Mouse (Mus musculus) CH12.LX (cell line): Measurements from ENCODE around the gene Mfap2. TPM values are rescaled to one million over a fixed set of nuclear protein-coding genes. Genes with fewer than 3 reads are reported as not detected.

Source experiments
- DNase-seq: peaks from one replicate; pipeline ENCODE4 v3.0.0-alpha.2; 2013; ENCODE audit errors: extremely low read depth
- H3K27ac ChIP-seq: 2 replicates; pipeline ENCODE4 v1.5.1; 2012; ENCODE audit warnings: low read depth, mild to moderate bottlenecking, control low read depth, moderate library complexity; ENCODE audit not compliant: insufficient read depth
- H3K27me3 ChIP-seq: replicated peaks from 2 replicates; pipeline ENCODE3; 2012; ENCODE audit warnings: inconsistent platforms
- H3K36me3 ChIP-seq, 2 experiments: replicated peaks in 1 of 2; 2 replicates each; pipeline versions ENCODE3 to v1.6.1; 2012; ENCODE audit warnings: inconsistent platforms in 1 of 2, low read length in 1 of 2, mild to moderate bottlenecking in 1 of 2, mixed read lengths in 1 of 2, moderate library complexity in 1 of 2; ENCODE audit not compliant: control insufficient read depth in 1 of 2, insufficient read depth in 1 of 2
- H3K4me1 ChIP-seq, 2 experiments: 2 replicates each; pipeline ENCODE4 v1.6.1; 2012; ENCODE audit warnings: inconsistent platforms in 1 of 2, moderate library complexity in 1 of 2; ENCODE audit not compliant: insufficient read depth in 2 of 2, control insufficient read depth in 1 of 2
- H3K4me2 ChIP-seq: 2 replicates; pipeline ENCODE4 v1.6.1; 2012; ENCODE audit warnings: low read depth, mild to moderate bottlenecking, control low read depth; ENCODE audit not compliant: poor library complexity, insufficient read depth, severe bottlenecking
- H3K4me3 ChIP-seq, 3 experiments: fragments of 150-350 bp in 1 of 3; sonication (generic) in 1 of 3; replicated peaks in 1 of 3; 2 replicates each; pipeline versions ENCODE3 to v1.5.1; 2011 to 2012; ENCODE audit warnings: low read depth in 2 of 3, low read length in 2 of 3, mild to moderate bottlenecking in 2 of 3, moderate library complexity in 2 of 3, control low read depth in 1 of 3, improper control_type of control experiment in 1 of 3, inconsistent platforms in 1 of 3, mixed read lengths in 1 of 3; ENCODE audit not compliant: poor library complexity in 1 of 3
- H3K79me2 ChIP-seq: replicated peaks from 2 replicates; pipeline ENCODE4 v1.6.1; 2012; ENCODE audit warnings: mild to moderate bottlenecking, moderate library complexity; ENCODE audit not compliant: control insufficient read depth, poor library complexity, insufficient read depth, severe bottlenecking; ENCODE audit errors: extremely low read depth
- H3K9ac ChIP-seq: 2 replicates; pipeline ENCODE4 v1.6.1; 2012; ENCODE audit warnings: low read depth, mild to moderate bottlenecking, control low read depth, moderate library complexity; ENCODE audit not compliant: insufficient read depth
- H3K9me3 ChIP-seq: replicated peaks from 2 replicates; pipeline ENCODE3; 2012; ENCODE audit warnings: low read length, inconsistent platforms, mixed read lengths
- BHLHE40 ChIP-seq: IDR thresholded peaks from 2 replicates; pipeline ENCODE4 v1.6.1; 2011; ENCODE audit warnings: mild to moderate bottlenecking, low read depth, low read length, improper control_type of control experiment
- CTCF ChIP-seq, 2 experiments: IDR thresholded peaks in 1 of 2; conservative IDR thresholded peaks in 1 of 2; 2 replicates each; pipeline ENCODE4 v1.5.1; 2011 to 2012; ENCODE audit warnings: low read depth in 2 of 2, low read length in 2 of 2, improper control_type of control experiment in 1 of 2, inconsistent platforms in 1 of 2, mild to moderate bottlenecking in 1 of 2, moderate library complexity in 1 of 2
- ELF1 ChIP-seq: IDR thresholded peaks from 2 replicates; pipeline ENCODE4 v1.6.1; 2014; ENCODE audit warnings: low read depth, mild to moderate bottlenecking, inconsistent platforms, low read length, improper control_type of control experiment
- EP300 ChIP-seq: IDR thresholded peaks from 2 replicates; pipeline ENCODE4 v1.6.1; 2011; ENCODE audit warnings: low read length, improper control_type of control experiment
- ETS1 ChIP-seq: conservative IDR thresholded peaks from 2 replicates; pipeline ENCODE4 v1.6.1; 2012; ENCODE audit warnings: low read depth, mild to moderate bottlenecking, inconsistent platforms, low read length, improper control_type of control experiment, moderate library complexity
- GABPA ChIP-seq: IDR thresholded peaks from 2 replicates; pipeline ENCODE4 v1.6.1; 2012; ENCODE audit warnings: low read depth, low read length, improper control_type of control experiment, inconsistent platforms; ENCODE audit not compliant: insufficient replicate concordance
- HCFC1 ChIP-seq: IDR thresholded peaks from 2 replicates; pipeline ENCODE4 v1.6.1; 2012; ENCODE audit warnings: low read depth, mild to moderate bottlenecking, inconsistent platforms, low read length, improper control_type of control experiment
- IRF4 ChIP-seq: IDR thresholded peaks from 2 replicates; pipeline ENCODE4 v1.6.1; 2014; ENCODE audit warnings: low read depth, mild to moderate bottlenecking, inconsistent platforms, low read length, improper control_type of control experiment
- JUND ChIP-seq: conservative IDR thresholded peaks from 2 replicates; pipeline ENCODE4 v1.6.1; 2011; ENCODE audit warnings: low read depth, low read length, improper control_type of control experiment
- MAX ChIP-seq: IDR thresholded peaks from 2 replicates; pipeline ENCODE4 v1.6.1; 2011; ENCODE audit warnings: low read length, improper control_type of control experiment
- MAZ ChIP-seq: IDR thresholded peaks from 2 replicates; pipeline ENCODE4 v1.6.1; 2012; ENCODE audit warnings: low read depth, mild to moderate bottlenecking, inconsistent platforms, low read length, improper control_type of control experiment, moderate library complexity
- MEF2A ChIP-seq: IDR thresholded peaks from 2 replicates; pipeline ENCODE4 v1.6.1; 2014; ENCODE audit warnings: low read depth, mild to moderate bottlenecking, inconsistent platforms, low read length, improper control_type of control experiment, borderline replicate concordance
- NRF1 ChIP-seq: IDR thresholded peaks from 2 replicates; pipeline ENCODE4 v1.6.1; 2014; ENCODE audit warnings: low read depth, mild to moderate bottlenecking, inconsistent platforms, low read length, improper control_type of control experiment, moderate library complexity
- PAX5 ChIP-seq: IDR thresholded peaks from 2 replicates; pipeline ENCODE4 v1.6.1; 2012; ENCODE audit warnings: low read length, inconsistent platforms, mixed read lengths
- POLR2A ChIP-seq: IDR thresholded peaks from 2 replicates; pipeline ENCODE4 v1.6.1; 2011; ENCODE audit warnings: low read depth, mild to moderate bottlenecking, improper control_type of control experiment, low read length
- RAD21 ChIP-seq: IDR thresholded peaks from 2 replicates; pipeline ENCODE4 v1.6.1; 2011; ENCODE audit warnings: low read depth, mild to moderate bottlenecking, low read length, improper control_type of control experiment, moderate library complexity
- RCOR1 ChIP-seq: conservative IDR thresholded peaks from 2 replicates; pipeline ENCODE4 v1.6.1; 2012; ENCODE audit warnings: low read depth, mild to moderate bottlenecking, inconsistent platforms, low read length, improper control_type of control experiment
- SMC3 ChIP-seq: IDR thresholded peaks from 2 replicates; pipeline ENCODE4 v1.6.1; 2011; ENCODE audit warnings: low read depth, low read length, improper control_type of control experiment
- TBP ChIP-seq: conservative IDR thresholded peaks from 2 replicates; pipeline ENCODE4 v1.6.1; 2011; ENCODE audit warnings: low read depth, low read length, improper control_type of control experiment
- UBTF ChIP-seq: IDR thresholded peaks from 2 replicates; pipeline ENCODE4 v1.6.1; 2012; ENCODE audit warnings: low read depth, mild to moderate bottlenecking, inconsistent platforms, low read length, improper control_type of control experiment, moderate library complexity
- USF1 ChIP-seq: IDR thresholded peaks from 2 replicates; pipeline ENCODE4 v1.6.1; 2014; ENCODE audit warnings: low read depth, mild to moderate bottlenecking, inconsistent platforms, low read length, improper control_type of control experiment
- ZMIZ1 ChIP-seq: IDR thresholded peaks from 2 replicates; pipeline ENCODE4 v1.6.1; 2012; ENCODE audit warnings: low read depth, mild to moderate bottlenecking, inconsistent platforms, low read length, improper control_type of control experiment
- ZNF384 ChIP-seq: IDR thresholded peaks from 2 replicates; pipeline ENCODE4 v1.6.1; 2012; ENCODE audit warnings: low read depth, low read length, improper control_type of control experiment, inconsistent platforms
- dilution Hi-C: fragments of 300-500 bp; cut with MboI; formaldehyde crosslinking; loops from 2 replicates; pipeline ENCODE4 v1.14.3; 2020; ENCODE audit warnings: low sequenced_read_pairs; ENCODE audit not compliant: extremely low pct_unique_long_range_greater_than_20kb, extremely low pct_ligation_motif_present
- in situ Hi-C: fragments of 300-500 bp; cut with MboI; formaldehyde crosslinking; loops from 3 replicates; pipeline ENCODE4 v1.14.3; 2019; ENCODE audit warnings: low sequenced_read_pairs, low pct_ligation_motif_present, low pct_unique_long_range_greater_than_20kb, mixed read lengths
- polyA plus RNA-seq: library from polyadenylated mRNA; unstranded; fragments of >175 nt; gene quantifications from 2 replicates; pipeline ENCODE4 v1.2.1, GENCODE M21; 2012; ENCODE audit warnings: low read depth; ENCODE audit not compliant: insufficient read length
- total RNA-seq, 2 experiments: library from RNA; depleted of rRNA; stranded (reverse); fragments of 300-350 nt in 1 of 2; fragments of >200 nt in 1 of 2; gene quantifications; 2 replicates each; pipeline ENCODE4 v1.2.3; 2012 to 2014

Mfap2 gene
- total and polyA plus RNA-seq, 3 experiments: not detected

DNA sequence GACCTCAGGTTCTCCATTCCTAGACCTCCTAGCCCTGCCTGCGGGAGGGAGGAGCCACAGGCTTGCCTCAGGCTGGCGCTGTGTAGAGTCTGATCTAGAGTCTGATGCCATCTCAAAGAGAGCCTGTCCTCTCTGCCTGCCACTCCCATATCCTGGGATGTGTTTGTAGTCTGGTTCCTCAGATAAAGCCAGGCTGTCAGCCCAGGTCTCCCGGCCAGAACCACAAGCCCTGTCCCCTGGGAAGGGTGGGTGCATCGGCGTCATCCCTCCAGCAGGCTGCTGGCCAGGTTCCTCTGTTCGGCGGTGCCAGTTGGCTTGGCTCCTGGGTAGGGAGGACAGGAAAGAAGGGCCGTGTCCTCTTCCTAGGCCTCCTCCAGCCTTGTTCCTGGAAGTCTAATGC lies 2.2 kb upstream of the Mfap2 start:
- Histone ChIP-seq H3K79me2 (no peaks in the 10 kb centered on the region), H3K9me3 (peaks cover 8% of the 10 kb centered on the region), H3K36me3 (peaks cover 44 to 55% of the 10 kb centered on the region in 2 experiments), H3K4me3 (no peak overlapping the region), H3K4me1 (no peaks in the 10 kb centered on the region), H3K4me2 (no peak overlapping the region), H3K9ac (no peak overlapping the region), H3K27me3 (no peaks in the 10 kb centered on the region), H3K27ac (no peak overlapping the region)
- dilution Hi-C loops (no loop called here), in situ Hi-C loops (no loop called here)
- no peak for DNase-seq
- TF ChIP-seq BHLHE40: no peak
- no peak for TF ChIP-seq MAZ
- no peak for TF ChIP-seq ZNF384
- TF ChIP-seq GABPA: no peak
- no peak for TF ChIP-seq ETS1
- no peak for TF ChIP-seq ELF1
- TF ChIP-seq TBP: no peak
- no peak for TF ChIP-seq POLR2A
- no peak for TF ChIP-seq MAX
- no peak for TF ChIP-seq RAD21
- no peak for TF ChIP-seq ZMIZ1
- no peak for TF ChIP-seq NRF1
- no peak for TF ChIP-seq USF1
- TF ChIP-seq EP300: no peak
- no peak for TF ChIP-seq RCOR1
- no peak for TF ChIP-seq CTCF (conservative IDR thresholded peaks at IDR 0.05 in 1 of 2, IDR thresholded peaks at IDR 0.05 in 1 of 2; ENCODE audit: low read depth in 2 of 2, low read length in 2 of 2)

DNA sequence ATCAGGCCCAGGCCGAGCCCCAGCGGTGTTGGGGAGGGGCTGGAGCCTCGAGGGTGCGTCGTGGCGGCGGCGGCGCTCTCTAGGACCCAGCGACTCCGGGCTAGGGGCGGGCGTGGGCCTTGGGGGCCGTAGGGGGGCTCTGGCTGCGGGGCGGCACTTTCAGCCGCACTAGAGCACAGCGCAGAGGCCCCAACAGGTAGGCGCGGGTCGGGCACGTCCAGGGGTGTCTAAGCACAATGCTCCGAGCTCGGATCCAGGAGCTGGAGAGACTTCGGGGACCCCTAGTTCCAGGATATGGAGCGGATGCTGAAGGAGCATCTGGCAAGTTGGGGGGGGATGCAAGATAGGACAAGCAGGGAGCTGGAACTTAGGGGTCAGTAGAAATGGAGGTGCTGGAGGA lies 308 bp downstream of the Mfap2 start:
- in situ Hi-C loops: no loop called here
- dilution Hi-C loops: no loop called here
- Histone ChIP-seq H3K79me2 (no peaks in the 10 kb centered on the region), H3K36me3 (peaks cover 20 to 37% of the 10 kb centered on the region in 2 experiments), H3K9ac (no peak overlapping the region), H3K4me1 (no peaks in the 10 kb centered on the region), H3K4me3 (no peak overlapping the region), H3K27ac (no peak overlapping the region), H3K27me3 (no peaks in the 10 kb centered on the region), H3K9me3 (peaks cover 8% of the 10 kb centered on the region), H3K4me2 (no peak overlapping the region)
- DNase-seq: no peak
- no peak for TF ChIP-seq JUND
- no peak for TF ChIP-seq MAZ
- no peak for TF ChIP-seq ETS1
- no peak for TF ChIP-seq HCFC1
- TF ChIP-seq PAX5: no peak
- no peak for TF ChIP-seq BHLHE40
- TF ChIP-seq SMC3: no peak
- no peak for TF ChIP-seq USF1
- no peak for TF ChIP-seq UBTF
- TF ChIP-seq IRF4: no peak
- TF ChIP-seq MEF2A: no peak
- no peak for TF ChIP-seq EP300
- TF ChIP-seq POLR2A: no peak
- TF ChIP-seq RAD21: no peak
- TF ChIP-seq GABPA: no peak
- no peak for TF ChIP-seq MAX
